Comparison of ENCODE assay signal across 14 mouse cellular contexts in genomic region chr3:51612398-51613356, GRCm38 (mm10). TPM values are rescaled to one million over a fixed set of nuclear protein-coding genes. Genes with fewer than 3 reads are reported as not detected.
DNase-seq lines count a peak whose midpoint lies in the region; ATAC-seq and TF ChIP-seq lines count a peak whose summit lies in the region.
"Had no signal": no experiment of that assay in that cellular context is flagged by ENCODE, and none has a peak within 500 bp of the region (broad histone marks: within the 10 kb centered on the region; RNA-seq: fewer than 3 reads in every experiment).

No protein-coding gene starts in this region.

- H3K27ac ChIP-seq in gastrocnemius, adult 2 months, result peak overlapping the region; percentile 65
- no peak overlapping the region for H3K27ac ChIP-seq in kidney, postnatal 0 days
- no peak overlapping the region for H3K27ac ChIP-seq in kidney, embryonic 14.5 days (ENCODE audit: low read depth, low read length)
- peak overlapping the region; percentile 89 for H3K27ac ChIP-seq in MEL (ENCODE audit: control insufficient read depth, low read depth, low read length)
- H3K27ac ChIP-seq: forebrain, embryonic 12.5 days; liver, embryonic 13.5 days; stomach, postnatal 0 days had no signal

- no peak for TF ChIP-seq RAD21 in MEL (IDR thresholded peaks at IDR 0.05; ENCODE audit: low read depth, low read length)

- no peak overlapping the region for H3K9ac ChIP-seq in kidney, postnatal 0 days (ENCODE audit: low read depth, low read length)
- H3K9ac ChIP-seq in kidney, embryonic 14.5 days (ENCODE audit: low read depth, low read length), result no peak overlapping the region
- peak overlapping the region; percentile 62 for H3K9ac ChIP-seq in MEL (ENCODE audit: control insufficient read depth, low read depth, low read length, poor library complexity, severe bottlenecking)
- H3K9ac ChIP-seq: forebrain, embryonic 12.5 days; liver, embryonic 13.5 days had no signal

- TF ChIP-seq CTCF in gastrocnemius, adult 2 months (IDR thresholded peaks at IDR 0.05), result no peak
- no peak for TF ChIP-seq CTCF in kidney, postnatal 0 days (IDR thresholded peaks at IDR 0.05; ENCODE audit: low read depth)
- TF ChIP-seq CTCF in MEL (IDR thresholded peaks at IDR 0.05 in 2 of 3, conservative IDR thresholded peaks at IDR 0.05 in 1 of 3; ENCODE audit: control insufficient read depth in 1 of 3, insufficient read depth in 1 of 3, low read depth in 2 of 3, low read length in 3 of 3, poor library complexity in 1 of 3, severe bottlenecking in 1 of 3), result no peak

- WGBS in kidney, postnatal 0 days, result 85% methylated on average over 10 of the region's 10 CpGs
- 83% methylated on average over 10 of the region's 10 CpGs for WGBS in kidney, embryonic 14.5 days

- ATAC-seq in kidney, postnatal 0 days (replicated peaks; ENCODE audit: low FRiP score, low read depth), result no peak
- ATAC-seq in kidney, embryonic 14.5 days (ENCODE audit: low FRiP score, low TSS enrichment), result no peak
- ATAC-seq in erythroblast, adult 5-6 weeks (replicated peaks; ENCODE audit: low FRiP score, poor library complexity, severe bottlenecking), result 0 out of 2 replicates have a peak, but pooled peaks have one; percentile 23
- ATAC-seq: activated CD4-positive, CD25-positive, alpha-beta regulatory T cell, adult 4 months had no signal

- intact Hi-C loops in gastrocnemius, adult 2 months (cut with DNase I), result no loop called here

- no peaks in the 10 kb centered on the region for H3K79me2 ChIP-seq in MEL (ENCODE audit: control insufficient read depth, insufficient read depth, low read length, poor library complexity)

- H3K9me3 ChIP-seq in kidney, postnatal 0 days (replicated peaks; ENCODE audit: low read length), result no peaks in the 10 kb centered on the region
- H3K9me3 ChIP-seq in kidney, embryonic 14.5 days (ENCODE audit: control insufficient read depth, low read length), result no peaks in the 10 kb centered on the region
- no peaks in the 10 kb centered on the region for H3K9me3 ChIP-seq in MEL (replicated peaks; ENCODE audit: insufficient read depth, low read length)
- H3K9me3 ChIP-seq: forebrain, embryonic 12.5 days; liver, embryonic 13.5 days; midbrain, embryonic 10.5 days had no signal

- peak; percentile 65 for TF ChIP-seq EP300 in MEL (IDR thresholded peaks at IDR 0.05; ENCODE audit: low read depth in 1 of 2, low read length in 2 of 2)

- no peak overlapping the region for H3K4me3 ChIP-seq in gastrocnemius, adult 2 months
- H3K4me3 ChIP-seq in kidney, postnatal 0 days (replicated peaks; ENCODE audit: low read depth, low read length), result no peak overlapping the region
- no peak overlapping the region for H3K4me3 ChIP-seq in kidney, embryonic 14.5 days (ENCODE audit: low read length)
- peak overlapping the region; percentile 42 to 73 for H3K4me3 ChIP-seq in MEL (ENCODE audit: control insufficient read depth in 1 of 2, insufficient read depth in 1 of 2, low read depth in 2 of 2, low read length in 2 of 2)
- H3K4me3 ChIP-seq: forebrain, embryonic 12.5 days; liver, embryonic 13.5 days; midbrain, embryonic 10.5 days had no signal

- 0 out of 2 replicates have a peak overlapping the region, but pooled peaks have one; percentile 11 for H3K4me2 ChIP-seq in kidney, postnatal 0 days (ENCODE audit: low read length)
- no peak overlapping the region for H3K4me2 ChIP-seq in kidney, embryonic 14.5 days (replicated peaks; ENCODE audit: low read depth, low read length)
- H3K4me2 ChIP-seq: forebrain, embryonic 12.5 days; liver, embryonic 13.5 days had no signal

- DNase-seq in gastrocnemius, adult 2 months, result no peak
- no peak for DNase-seq in gastrocnemius, adult 8-10 months (ENCODE audit: low spot score in 2 of 2)
- DNase-seq in kidney, postnatal 0 days (ENCODE audit: low spot score), result no peak
- DNase-seq in MEL (ENCODE audit: low read depth, low spot score), result peak; percentile 80
- DNase-seq in frontal cortex, postnatal 14 days (ENCODE audit: low spot score in 2 of 2), result no peak
- DNase-seq in retina, embryonic 14.5 days (ENCODE audit: low spot score), result no peak

- TF ChIP-seq POLR2A in MEL (IDR thresholded peaks at IDR 0.05; ENCODE audit: control insufficient read depth in 1 of 2, insufficient read depth in 1 of 2, low read depth in 1 of 2, low read length in 2 of 2, poor library complexity in 1 of 2), result peak; percentile 31 to 54; a peak in 2 of 4 replicates

- H3K4me1 ChIP-seq in kidney, postnatal 0 days (replicated peaks; ENCODE audit: insufficient read depth, low read length), result no peaks in the 10 kb centered on the region
- H3K4me1 ChIP-seq in kidney, embryonic 14.5 days (ENCODE audit: control insufficient read depth, insufficient read depth, low read length), result peaks cover 4% of the 10 kb centered on the region; the same call in 1 of the 2 replicates
- H3K4me1 ChIP-seq in MEL (ENCODE audit: control insufficient read depth in 1 of 2, insufficient read depth in 2 of 2, low read length in 2 of 2), result peaks cover 12 to 15% of the 10 kb centered on the region in 2 experiments

- no peaks in the 10 kb centered on the region for H3K27me3 ChIP-seq in kidney, postnatal 0 days (ENCODE audit: insufficient read depth, low read length)
- H3K27me3 ChIP-seq in kidney, embryonic 14.5 days (ENCODE audit: control insufficient read depth, insufficient read depth, low read length), result no peaks in the 10 kb centered on the region
- H3K27me3 ChIP-seq in MEL (ENCODE audit: control insufficient read depth in 1 of 2, insufficient read depth in 2 of 2, low read length in 2 of 2), result no peaks in the 10 kb centered on the region
- H3K27me3 ChIP-seq: forebrain, embryonic 12.5 days; liver, embryonic 13.5 days had no signal

- H3K36me3 ChIP-seq in kidney, postnatal 0 days (ENCODE audit: insufficient read depth, low read length), result no peaks in the 10 kb centered on the region
- H3K36me3 ChIP-seq in kidney, embryonic 14.5 days (ENCODE audit: control insufficient read depth, insufficient read depth, low read length), result no peaks in the 10 kb centered on the region
- peaks cover 0 to 9% of the 10 kb centered on the region in 2 experiments; a peak in 2 of 4 replicates for H3K36me3 ChIP-seq in MEL (ENCODE audit: control insufficient read depth in 1 of 2, insufficient read depth in 2 of 2, low read length in 2 of 2)
- H3K36me3 ChIP-seq: forebrain, embryonic 12.5 days; liver, embryonic 13.5 days; midbrain, embryonic 10.5 days had no signal

TF ChIP-seq in MEL, 35 proteins besides CTCF, POLR2A, EP300 and RAD21 (continues in another document):
- TF ChIP-seq POLR2AphosphoS2 (IDR thresholded peaks at IDR 0.05; ENCODE audit: low read length), result no peak
- peak; percentile 53; the same call in 1 of the 2 replicates for TF ChIP-seq JUND (IDR thresholded peaks at IDR 0.05; ENCODE audit: low read depth, low read length)
- TF ChIP-seq MXI1 (IDR thresholded peaks at IDR 0.05; ENCODE audit: low read depth, low read length), result no peak; the same call in 1 of the 2 replicates
- peak; percentile 79 for TF ChIP-seq GATA1 (IDR thresholded peaks at IDR 0.05; ENCODE audit: low read depth, low read length)
- no peak for TF ChIP-seq MAX (IDR thresholded peaks at IDR 0.05; ENCODE audit: low read length)
- TF ChIP-seq HCFC1 (IDR thresholded peaks at IDR 0.05; ENCODE audit: low read depth, low read length), result no peak
- TF ChIP-seq E2F4 (IDR thresholded peaks at IDR 0.05; ENCODE audit: borderline replicate concordance, low read depth, low read length), result no peak
- TF ChIP-seq MAZ (IDR thresholded peaks at IDR 0.05; ENCODE audit: low read depth, low read length), result peak; percentile 50; the same call in 1 of the 2 replicates
- TF ChIP-seq ETS1 (IDR thresholded peaks at IDR 0.05; ENCODE audit: low read depth, low read length), result 0 out of 2 replicates have a peak, but pooled peaks have one; percentile 12
- no peak for TF ChIP-seq CHD2 (IDR thresholded peaks at IDR 0.05; ENCODE audit: low read length)
- peak; percentile 29 for TF ChIP-seq TBP (IDR thresholded peaks at IDR 0.05; ENCODE audit: low read depth, low read length)
- TF ChIP-seq CHD1 (IDR thresholded peaks at IDR 0.05; ENCODE audit: low read depth, low read length), result peak; percentile 73; the same call in 1 of the 2 replicates
- TF ChIP-seq TAL1 (IDR thresholded peaks at IDR 0.05; ENCODE audit: low read length), result peak; percentile 79
- TF ChIP-seq SIN3A (IDR thresholded peaks at IDR 0.05; ENCODE audit: low read length), result no peak
- no peak for TF ChIP-seq MEF2A (IDR thresholded peaks at IDR 0.05; ENCODE audit: extremely low read depth, insufficient replicate concordance, low read depth, low read length, poor library complexity, severe bottlenecking)
- TF ChIP-seq MYB (IDR thresholded peaks at IDR 0.05; ENCODE audit: low read depth, low read length), result no peak
- 0 out of 2 replicates have a peak, but pooled peaks have one; percentile 48 for TF ChIP-seq POLR2AphosphoS5 (IDR thresholded peaks at IDR 0.05; ENCODE audit: borderline replicate concordance, low read depth, low read length)
- TF ChIP-seq USF1 (IDR thresholded peaks at IDR 0.05; ENCODE audit: low read depth, low read length), result 0 out of 2 replicates have a peak, but pooled peaks have one; percentile 30
- TF ChIP-seq NELFE (IDR thresholded peaks at IDR 0.05; ENCODE audit: low read depth, low read length), result peak; percentile 31; the same call in 1 of the 2 replicates

RNA-seq across cellular contexts. Expression of gene Mgst2, which starts 47.5 kb away (rescaled TPM):
- under 1 TPM; 0.39 to 0.61 TPM for total RNA-seq in gastrocnemius, adult 2 months (2021)
- 1 to 10 TPM in 1 of 4 experiments, under 1 TPM in 1, not detected in 2; 0.52 to 1.6 TPM for total RNA-seq in gastrocnemius, adult 8-10 months (2022)
- polyA plus RNA-seq in kidney, postnatal 0 days (2015; fragmentation: Nextera tagmentation; extraction: Ambion mirVana), result 1.6 and 1.8 TPM in 2 replicates
- polyA plus RNA-seq in kidney, embryonic 14.5 days (2014; fragmentation: Nextera tagmentation; extraction: Ambion mirVana), result 0.51 and 0.99 TPM in 2 replicates
- 0.69 and 1.0 TPM in 2 replicates for total RNA-seq in MEL (2012; rRNA removed)
- 1 to 10 TPM in 1 of 2 experiments, not detected in 1; 3.1 TPM for polyA plus RNA-seq in MEL (2012; ENCODE audit: insufficient read depth in 1 of 2, insufficient read length in 2 of 2, low read depth in 1 of 2, low replicate concordance in 2 of 2, missing spikeins in 1 of 2)
- total RNA-seq in erythroblast, adult 5-6 weeks (2015; ENCODE audit: low replicate concordance), result 52.9 and 77.0 TPM in 2 replicates
- total RNA-seq in erythroblast, adult 5-6 weeks (2017; ENCODE audit: low replicate concordance), result 10.2 and 19.8 TPM in 2 replicates
- total RNA-seq: layer of hippocampus, postnatal 14 days had no signal
- polyA plus RNA-seq: forebrain, embryonic 12.5 days had no signal

RNA-seq across cellular contexts. Expression of gene Setd7, which starts 52.0 kb away (rescaled TPM):
- 100 to 1,000 TPM; 148 to 167 TPM for total RNA-seq in gastrocnemius, adult 2 months (2021)
- total RNA-seq in gastrocnemius, adult 8-10 months (2022), result 100 to 1,000 TPM; 178 to 234 (median 186) TPM
- 2.0 and 2.4 TPM in 2 replicates for polyA plus RNA-seq in kidney, postnatal 0 days (2015; fragmentation: Nextera tagmentation; extraction: Ambion mirVana)
- 4.3 and 4.7 TPM in 2 replicates for polyA plus RNA-seq in kidney, embryonic 14.5 days (2014; fragmentation: Nextera tagmentation; extraction: Ambion mirVana)
- 8.4 and 11.3 TPM in 2 replicates for total RNA-seq in MEL (2012; rRNA removed)
- polyA plus RNA-seq in MEL (2012; ENCODE audit: insufficient read depth in 1 of 2, insufficient read length in 2 of 2, low read depth in 1 of 2, low replicate concordance in 2 of 2, missing spikeins in 1 of 2), result 10 to 100 TPM; 15.3 to 37.9 TPM
- 7.5 and 9.8 TPM in 2 replicates for total RNA-seq in erythroblast, adult 5-6 weeks (2015; ENCODE audit: low replicate concordance)
- 4.3 and 7.7 TPM in 2 replicates for total RNA-seq in erythroblast, adult 5-6 weeks (2017; ENCODE audit: low replicate concordance)

Comparison
In these comparisons a context has a peak if more than half of its experiments do, and no peak if none do; other contexts are left out.
1. H3K27ac ChIP-seq: peak in gastrocnemius, adult 2 months (single experiment) and MEL (single experiment); none in kidney, postnatal 0 days (single experiment) and kidney, embryonic 14.5 days (single experiment).
2. H3K4me3 ChIP-seq: peak in MEL (2 of 2); none in gastrocnemius, adult 2 months (single experiment), kidney, postnatal 0 days (single experiment) and kidney, embryonic 14.5 days (single experiment).
3. RNA of gene Setd7, which starts 52.0 kb away (total RNA-seq): 178 to 234 TPM in gastrocnemius, adult 8-10 months and 148 to 167 TPM in gastrocnemius, adult 2 months; 8.4 to 11.3 TPM in MEL and 4.3 to 9.8 TPM in erythroblast, adult 5-6 weeks; every median in the first group is over 10 times any median in the second.